Mouse (Mus musculus): Measurements from ENCODE around the gene Srebf2. TPM values are rescaled to one million over a fixed set of nuclear protein-coding genes. Genes with fewer than 3 reads are reported as not detected.

Gene Srebf2
- total and polyA plus RNA-seq, 2 experiments from 2014 or later = 150 to 245 TPM

- H3K9me3 ChIP-seq (ENCODE audit: low read length) = no peaks in the 10 kb centered on the region
- H3K4me2 ChIP-seq (ENCODE audit: low read depth, low read length, poor library complexity, severe bottlenecking) = no peak overlapping the region
- no peak overlapping the region for H3K9ac ChIP-seq (replicated peaks; ENCODE audit: low read length, poor library complexity, severe bottlenecking)
- no peak overlapping the region for H3K4me3 ChIP-seq (ENCODE audit: low read depth, low read length)
- ATAC-seq (ENCODE audit: low FRiP score) = no peak
- peaks cover 92% of the 10 kb centered on the region for H3K36me3 ChIP-seq (ENCODE audit: insufficient read depth, low read length)
- DNase-seq (ENCODE audit: low spot score) = no peak
- H3K27ac ChIP-seq (ENCODE audit: low read depth, low read length) = no peak overlapping the region
- H3K27me3 ChIP-seq (ENCODE audit: insufficient read depth, low read length) = no peaks in the 10 kb centered on the region
- 87% methylated on average over 10 of the region's 10 CpGs for WGBS
- TF ChIP-seq CTCF (IDR thresholded peaks at IDR 0.05) = no peak
- H3K4me1 ChIP-seq (ENCODE audit: insufficient read depth, low read length) = no peaks in the 10 kb centered on the region
Measured at GRCm38 (mm10) chr15:82183596-82183995, 36.6 kb downstream of the Srebf2 start.

- peaks cover 86% of the 10 kb centered on the region for H3K36me3 ChIP-seq (ENCODE audit: insufficient read depth, low read length)
- H3K27ac ChIP-seq (ENCODE audit: low read depth, low read length) = no peak overlapping the region
- H3K4me2 ChIP-seq (ENCODE audit: low read depth, low read length, poor library complexity, severe bottlenecking) = no peak overlapping the region
- no peaks in the 10 kb centered on the region for H3K4me1 ChIP-seq (ENCODE audit: insufficient read depth, low read length)
- no peaks in the 10 kb centered on the region for H3K9me3 ChIP-seq (ENCODE audit: low read length)
- ATAC-seq (ENCODE audit: low FRiP score) (no peak), DNase-seq (ENCODE audit: low spot score) (no peak)
- WGBS = 83% methylated on average over 7 of the region's 7 CpGs
- TF ChIP-seq CTCF (IDR thresholded peaks at IDR 0.05) = no peak
- no peak overlapping the region for H3K4me3 ChIP-seq (ENCODE audit: low read depth, low read length)
- H3K9ac ChIP-seq (replicated peaks; ENCODE audit: low read length, poor library complexity, severe bottlenecking) = no peak overlapping the region
- no peaks in the 10 kb centered on the region for H3K27me3 ChIP-seq (ENCODE audit: insufficient read depth, low read length)
Measured at GRCm38 (mm10) chr15:82184183-82184582, 37.2 kb downstream of the Srebf2 start.

GRCm38 (mm10) chr15:82184656-82185055 is 37.7 kb downstream of the Srebf2 start:
- WGBS = 91% methylated on average over 10 of the region's 10 CpGs
- Histone ChIP-seq H3K36me3 (ENCODE audit: insufficient read depth, low read length) (peaks cover 82% of the 10 kb centered on the region), H3K27me3 (ENCODE audit: insufficient read depth, low read length) (no peaks in the 10 kb centered on the region), H3K9me3 (ENCODE audit: low read length) (no peaks in the 10 kb centered on the region), H3K4me3 (ENCODE audit: low read depth, low read length) (no peak overlapping the region), H3K27ac (ENCODE audit: low read depth, low read length) (no peak overlapping the region), H3K4me1 (ENCODE audit: insufficient read depth, low read length) (no peaks in the 10 kb centered on the region), H3K4me2 (ENCODE audit: low read depth, low read length, poor library complexity, severe bottlenecking) (no peak overlapping the region), H3K9ac (replicated peaks; ENCODE audit: low read length, poor library complexity, severe bottlenecking) (no peak overlapping the region)
- no peak for TF ChIP-seq CTCF (IDR thresholded peaks at IDR 0.05)
- DNase-seq (ENCODE audit: low spot score) = no peak
- ATAC-seq (ENCODE audit: low FRiP score) = no peak

- Histone ChIP-seq H3K27ac (ENCODE audit: low read depth, low read length) (no peak overlapping the region), H3K4me2 (ENCODE audit: low read depth, low read length, poor library complexity, severe bottlenecking) (no peak overlapping the region), H3K36me3 (ENCODE audit: insufficient read depth, low read length) (peaks cover 77% of the 10 kb centered on the region), H3K9me3 (ENCODE audit: low read length) (no peaks in the 10 kb centered on the region), H3K9ac (replicated peaks; ENCODE audit: low read length, poor library complexity, severe bottlenecking) (no peak overlapping the region), H3K27me3 (ENCODE audit: insufficient read depth, low read length) (no peaks in the 10 kb centered on the region), H3K4me1 (ENCODE audit: insufficient read depth, low read length) (no peaks in the 10 kb centered on the region), H3K4me3 (ENCODE audit: low read depth, low read length) (no peak overlapping the region)
- 91% methylated on average over 14 of the region's 14 CpGs for WGBS
- DNase-seq (ENCODE audit: low spot score) = no peak
- no peak for ATAC-seq (ENCODE audit: low FRiP score)
- TF ChIP-seq CTCF (IDR thresholded peaks at IDR 0.05) = no peak
Measured at GRCm38 (mm10) chr15:82185062-82185783, 38.2 kb downstream of the Srebf2 start.

- ATAC-seq (ENCODE audit: low FRiP score) = no peak
- H3K4me2 ChIP-seq (ENCODE audit: low read depth, low read length, poor library complexity, severe bottlenecking) = no peak overlapping the region
- no peak for DNase-seq (ENCODE audit: low spot score)
- H3K9ac ChIP-seq (replicated peaks; ENCODE audit: low read length, poor library complexity, severe bottlenecking) = no peak overlapping the region
- H3K36me3 ChIP-seq (ENCODE audit: insufficient read depth, low read length) = peaks cover 69% of the 10 kb centered on the region
- no peaks in the 10 kb centered on the region for H3K9me3 ChIP-seq (ENCODE audit: low read length)
- no peak for TF ChIP-seq CTCF (IDR thresholded peaks at IDR 0.05)
- WGBS = 84% methylated on average over 14 of the region's 14 CpGs
- H3K27me3 ChIP-seq (ENCODE audit: insufficient read depth, low read length) = no peaks in the 10 kb centered on the region
- H3K4me3 ChIP-seq (ENCODE audit: low read depth, low read length) = no peak overlapping the region
- H3K27ac ChIP-seq (ENCODE audit: low read depth, low read length) = no peak overlapping the region
- no peaks in the 10 kb centered on the region for H3K4me1 ChIP-seq (ENCODE audit: insufficient read depth, low read length)
Measured at GRCm38 (mm10) chr15:82186131-82186530, 39.1 kb downstream of the Srebf2 start.

GRCm38 (mm10) chr15:82186931-82187330 is 40.0 kb downstream of the Srebf2 start:
- Histone ChIP-seq H3K27me3 (ENCODE audit: insufficient read depth, low read length) (no peaks in the 10 kb centered on the region), H3K9me3 (ENCODE audit: low read length) (no peaks in the 10 kb centered on the region), H3K36me3 (ENCODE audit: insufficient read depth, low read length) (peaks cover 68% of the 10 kb centered on the region), H3K4me2 (ENCODE audit: low read depth, low read length, poor library complexity, severe bottlenecking) (no peak overlapping the region), H3K4me3 (ENCODE audit: low read depth, low read length) (no peak overlapping the region), H3K9ac (replicated peaks; ENCODE audit: low read length, poor library complexity, severe bottlenecking) (no peak overlapping the region), H3K4me1 (ENCODE audit: insufficient read depth, low read length) (no peaks in the 10 kb centered on the region), H3K27ac (ENCODE audit: low read depth, low read length) (no peak overlapping the region)
- TF ChIP-seq CTCF (IDR thresholded peaks at IDR 0.05) = no peak
- ATAC-seq (ENCODE audit: low FRiP score) (no peak), DNase-seq (ENCODE audit: low spot score) (no peak)
- 90% methylated on average over 5 of the region's 5 CpGs for WGBS

Measured in midbrain, postnatal 0 days (tissue).